Mouse (Mus musculus): ENCODE measurements around the gene Frat1. TPM values are rescaled to one million over a fixed set of nuclear protein-coding genes. Genes with fewer than 3 reads are reported as not detected.
"Not testable (repeated sequence)": the region's sequence is repeated elsewhere in the genome, so short reads cannot be mapped to it uniquely, and the experiment has no call there.

The Frat1 gene
- polyA plus RNA-seq, 1 experiment: 25.1 TPM

DNA sequence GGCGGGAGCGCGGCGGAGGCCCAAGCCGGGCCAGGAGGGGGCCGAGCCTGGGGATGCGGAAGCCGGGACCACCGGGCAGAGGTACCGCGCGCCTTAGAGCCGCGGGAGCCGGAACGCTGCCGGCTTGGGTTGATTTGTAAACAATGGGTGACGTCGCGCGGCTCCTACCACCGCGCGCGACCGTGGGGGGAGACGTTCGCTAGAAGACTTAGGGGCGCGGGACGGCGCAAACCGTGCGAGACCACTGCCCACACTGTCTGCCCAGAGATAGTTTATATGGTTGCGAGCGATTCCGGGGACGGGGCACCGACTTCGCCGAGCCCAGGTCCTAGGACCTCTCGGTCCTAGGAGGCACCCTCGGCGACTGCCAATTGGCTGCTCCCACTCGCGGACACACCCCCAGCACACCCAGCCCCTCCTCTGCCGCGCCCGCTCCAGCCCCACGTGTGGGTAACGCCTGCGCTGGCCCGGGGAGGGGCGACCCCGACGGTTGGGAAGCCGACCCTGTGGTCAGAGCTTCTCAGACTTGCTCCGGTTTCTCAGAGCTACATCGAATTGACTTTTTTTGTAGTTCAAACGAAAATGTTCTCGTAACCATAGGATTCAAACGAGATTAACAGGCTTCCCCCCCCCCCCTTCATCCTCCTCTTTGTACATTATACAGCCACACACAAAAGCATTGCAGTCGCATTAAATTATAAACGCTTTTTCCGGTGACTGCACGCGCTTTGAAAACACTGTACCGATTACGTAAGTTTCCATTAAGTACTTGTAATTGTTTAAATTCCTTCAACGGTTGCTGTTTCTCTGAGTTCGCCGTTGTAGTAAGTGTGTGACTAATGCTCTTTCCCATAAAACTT lies 18.5 kb downstream of the Frat1 start, which contains the start of gene Frat2:
TSS of gene Frat2 (minus strand) at position 141 of the 860 bp plus-strand sequence.
- Histone ChIP-seq H3K27me3 (replicated peaks) (no peaks in the 10 kb centered on the region), H3K36me3 (replicated peaks; ENCODE audit: low read length) (peaks cover 13% of the 10 kb centered on the region), H3K9me3 (peaks cover 6% of the 10 kb centered on the region), H3K4me1 (peaks cover 63% of the 10 kb centered on the region), H3K4me3 (replicated peaks) (peak within 1 kb of the TSS; percentile 93)
- TF ChIP-seq GATA1 (IDR thresholded peaks at IDR 0.05; ENCODE audit: borderline replicate concordance, low read length) (no peak), FLI1 (IDR thresholded peaks at IDR 0.05; ENCODE audit: low read length) (no peak)

DNA sequence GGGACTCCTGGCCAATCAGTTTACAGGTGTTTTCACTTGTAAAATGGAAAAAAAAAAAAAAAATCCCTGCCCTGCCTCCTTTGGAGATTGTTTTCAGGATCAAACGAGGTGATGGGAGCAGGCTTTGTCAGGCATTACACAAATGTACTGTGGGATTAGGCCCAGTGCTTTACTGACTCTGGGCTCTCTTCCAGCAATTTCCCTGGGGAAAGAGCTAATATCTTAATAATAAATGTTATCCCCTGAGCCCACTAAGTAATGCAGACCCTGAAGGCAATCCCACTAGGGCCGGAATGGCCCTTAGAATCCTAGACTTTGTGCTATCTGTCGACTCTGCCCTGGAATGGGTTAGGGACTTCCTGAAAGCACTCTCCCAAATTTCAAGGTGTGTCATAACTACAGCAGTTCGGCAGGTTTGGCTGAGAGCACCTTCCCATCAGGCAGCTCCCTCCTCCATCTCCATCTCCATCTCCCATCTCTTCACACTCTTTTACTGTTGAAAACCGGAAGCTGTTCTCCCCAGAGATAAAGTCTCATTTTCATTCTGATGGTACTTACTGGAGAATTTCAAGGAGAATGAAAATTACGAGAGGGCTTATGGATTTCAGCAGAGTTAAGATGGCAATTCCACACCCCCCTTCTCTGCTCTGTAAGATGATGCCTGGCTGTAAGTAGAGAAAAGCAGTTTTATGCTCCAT lies 20.4 kb downstream of the Frat1 start:
- Histone ChIP-seq H3K36me3 (replicated peaks; ENCODE audit: low read length) (peaks cover 7% of the 10 kb centered on the region), H3K4me1 (peaks cover 45% of the 10 kb centered on the region), H3K27me3 (replicated peaks) (no peaks in the 10 kb centered on the region), H3K4me3 (replicated peaks) (no peak overlapping the region), H3K9me3 (peaks cover 6% of the 10 kb centered on the region)
- no peak for TF ChIP-seq GATA1 (IDR thresholded peaks at IDR 0.05; ENCODE audit: borderline replicate concordance, low read length)
- TF ChIP-seq FLI1 (IDR thresholded peaks at IDR 0.05; ENCODE audit: low read length): no peak

DNA sequence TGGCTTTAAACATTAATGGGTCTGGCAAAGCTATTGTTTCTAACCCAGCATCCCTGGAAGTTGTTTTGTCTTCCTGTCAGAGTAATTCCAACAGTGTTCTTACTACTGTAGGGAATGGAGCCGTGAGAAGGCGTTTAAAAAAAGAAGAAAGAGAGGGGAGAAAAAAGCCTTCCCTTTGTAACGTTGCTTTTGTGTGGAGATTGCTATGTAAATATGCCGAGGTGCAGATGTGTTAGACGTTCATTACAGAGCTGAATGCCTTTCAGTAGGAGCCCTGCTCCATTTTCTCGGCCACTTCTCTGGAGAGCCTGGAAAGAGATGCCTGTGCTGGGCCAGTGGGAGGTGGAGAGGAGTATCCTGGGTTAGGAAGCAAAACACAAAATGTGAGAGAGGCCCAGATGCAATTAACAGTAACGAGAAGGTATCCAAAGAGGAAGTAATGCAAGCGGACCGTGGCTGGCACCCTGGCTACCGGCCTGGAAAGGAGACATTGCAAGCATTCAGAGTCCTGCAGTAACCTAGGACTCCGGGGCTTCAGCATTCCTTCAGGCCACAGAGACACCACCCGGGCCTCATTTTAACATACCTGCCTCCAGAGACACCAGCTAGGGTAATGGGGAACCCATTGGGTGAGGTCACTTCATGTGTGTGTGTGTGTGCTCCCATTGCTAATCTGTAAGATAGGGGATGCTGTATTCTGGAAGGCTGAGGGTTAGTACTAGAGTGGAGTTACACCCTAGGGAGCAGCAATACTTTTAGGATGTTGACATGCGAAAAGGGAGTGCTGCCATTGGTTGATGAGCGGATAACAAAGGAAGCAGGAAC lies 21.2 kb downstream of the Frat1 start:
- H3K9me3 ChIP-seq: peaks cover 6% of the 10 kb centered on the region
- H3K4me3 ChIP-seq (replicated peaks): no peak overlapping the region
- no peak for TF ChIP-seq FLI1 (IDR thresholded peaks at IDR 0.05; ENCODE audit: low read length)
- TF ChIP-seq GATA1 (IDR thresholded peaks at IDR 0.05; ENCODE audit: borderline replicate concordance, low read length): no peak
- no peaks in the 10 kb centered on the region for H3K27me3 ChIP-seq (replicated peaks)
- H3K36me3 ChIP-seq (replicated peaks; ENCODE audit: low read length): peaks cover 5% of the 10 kb centered on the region
- H3K4me1 ChIP-seq: peaks cover 39% of the 10 kb centered on the region

DNA sequence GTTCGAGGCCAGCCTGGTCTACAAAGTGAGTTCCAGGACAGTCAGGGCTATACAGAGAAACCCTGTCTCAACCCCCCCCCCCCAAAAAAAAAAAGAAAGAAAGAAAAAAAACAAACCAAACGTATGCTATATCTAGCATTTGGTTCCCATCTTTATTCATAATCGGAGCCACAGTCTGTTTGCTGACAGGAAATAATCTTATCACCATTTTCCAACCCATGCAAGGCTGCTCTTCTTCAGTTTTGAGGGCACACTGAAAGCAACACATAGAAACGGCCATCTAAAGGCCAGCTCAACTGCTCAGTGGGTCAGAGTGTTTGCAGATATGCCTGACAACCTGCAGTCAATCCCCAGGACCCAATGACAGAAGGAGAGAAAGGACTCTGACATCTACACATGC lies 22.7 kb downstream of the Frat1 start:
- H3K9me3 ChIP-seq: peaks cover 6% of the 10 kb centered on the region
- H3K36me3 ChIP-seq (replicated peaks; ENCODE audit: low read length): peaks cover 5% of the 10 kb centered on the region
- H3K4me3 ChIP-seq (replicated peaks): no peak overlapping the region
- TF ChIP-seq GATA1 (IDR thresholded peaks at IDR 0.05; ENCODE audit: borderline replicate concordance, low read length) (no peak), FLI1 (IDR thresholded peaks at IDR 0.05; ENCODE audit: low read length) (no peak)
- peaks cover 6% of the 10 kb centered on the region for H3K27me3 ChIP-seq (replicated peaks)
- peaks cover 31% of the 10 kb centered on the region for H3K4me1 ChIP-seq

DNA sequence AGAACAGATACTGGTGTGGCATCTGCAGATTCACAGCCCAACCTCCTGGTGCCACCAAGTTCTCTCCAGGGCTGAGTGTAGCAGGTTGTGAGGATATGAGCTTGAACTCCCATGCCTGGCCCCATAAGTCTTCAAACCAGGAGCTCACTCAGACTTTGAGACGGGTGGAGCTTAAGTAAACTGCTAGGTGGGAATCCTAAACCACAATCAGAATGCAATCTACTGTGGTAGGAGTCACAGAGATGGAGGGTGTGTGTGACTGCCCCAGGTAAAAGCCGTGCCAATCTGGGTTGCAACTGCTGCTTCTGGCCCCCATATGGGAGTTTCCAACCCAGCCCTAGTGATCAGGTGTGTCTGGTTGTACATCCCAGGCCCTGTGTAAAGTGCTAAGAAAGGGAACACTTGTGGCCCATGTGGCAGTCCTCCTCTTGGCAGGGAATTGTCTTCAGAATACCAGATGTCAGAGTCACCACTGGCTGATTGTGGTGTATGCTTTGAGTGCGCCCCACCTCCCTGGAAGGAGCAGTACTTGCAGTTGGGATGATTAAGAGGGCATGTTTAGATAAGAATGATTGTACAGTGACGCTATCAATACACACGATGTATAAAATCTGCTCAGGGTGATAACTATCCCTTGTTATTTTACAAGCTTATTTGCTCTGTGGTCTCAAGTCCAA lies 27.5 kb downstream of the Frat1 start:
- Histone ChIP-seq H3K4me1 (peaks cover 16% of the 10 kb centered on the region), H3K27me3 (replicated peaks) (peaks cover 8% of the 10 kb centered on the region), H3K9me3 (peaks cover 6% of the 10 kb centered on the region), H3K36me3 (replicated peaks; ENCODE audit: low read length) (peaks cover 38% of the 10 kb centered on the region), H3K4me3 (replicated peaks) (no peak overlapping the region)
- TF ChIP-seq GATA1 (IDR thresholded peaks at IDR 0.05; ENCODE audit: borderline replicate concordance, low read length): no peak
- TF ChIP-seq FLI1 (IDR thresholded peaks at IDR 0.05; ENCODE audit: low read length): no peak

DNA sequence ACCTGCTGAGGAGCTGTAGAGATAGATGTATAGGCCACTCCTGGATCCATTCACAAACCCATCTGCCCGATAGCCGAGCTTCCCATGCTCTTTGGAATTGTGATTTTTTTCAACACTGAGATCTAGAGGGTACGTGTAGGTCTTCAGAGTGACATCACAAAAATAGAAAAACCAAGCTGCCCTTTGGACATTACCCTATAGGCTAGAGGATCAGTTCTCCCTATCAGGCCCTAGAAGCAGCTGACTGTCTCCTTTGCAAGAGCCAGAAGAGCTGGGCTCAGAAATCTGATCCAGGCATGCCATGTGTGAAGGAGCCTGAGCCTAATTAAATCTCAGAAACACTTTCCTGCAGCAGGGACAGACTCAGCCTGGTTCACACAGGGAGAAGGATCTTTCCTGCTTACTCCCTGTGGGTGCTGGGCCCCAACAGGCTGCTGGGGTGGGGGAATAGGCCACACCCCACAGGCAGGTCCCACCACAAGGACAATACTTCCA lies 28.1 kb downstream of the Frat1 start:
- H3K36me3 ChIP-seq (replicated peaks; ENCODE audit: low read length): peaks cover 40% of the 10 kb centered on the region
- TF ChIP-seq FLI1 (IDR thresholded peaks at IDR 0.05; ENCODE audit: low read length) (no peak), GATA1 (IDR thresholded peaks at IDR 0.05; ENCODE audit: borderline replicate concordance, low read length) (no peak)
- no peak overlapping the region for H3K4me3 ChIP-seq (replicated peaks)
- peaks cover under 1% of the 10 kb centered on the region for H3K9me3 ChIP-seq
- H3K4me1 ChIP-seq: peaks cover 16% of the 10 kb centered on the region
- H3K27me3 ChIP-seq (replicated peaks): peaks cover 8% of the 10 kb centered on the region

DNA sequence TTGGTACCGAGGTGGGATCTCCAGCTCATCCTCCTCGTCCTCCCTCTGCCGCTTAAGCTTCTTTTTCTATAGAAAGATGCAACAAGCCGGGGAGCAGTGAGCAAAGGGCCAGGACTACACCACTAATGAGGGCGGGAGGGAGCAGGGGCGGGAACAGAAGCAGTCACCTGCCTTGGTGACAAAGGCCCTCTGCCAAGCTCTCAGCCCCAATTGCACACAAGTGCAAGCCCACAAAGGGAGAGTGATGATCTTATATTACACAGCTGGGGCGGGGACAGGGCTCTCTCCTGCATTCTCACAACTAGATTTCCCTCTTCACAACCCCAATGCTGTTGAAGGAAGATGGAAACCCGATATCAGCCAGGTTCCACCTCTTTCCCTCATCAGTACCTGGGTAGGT lies 36.9 kb downstream of the Frat1 start:
- Histone ChIP-seq H3K9me3 (no peaks in the 10 kb centered on the region), H3K4me3 (replicated peaks) (no peak overlapping the region), H3K4me1 (peaks cover 11% of the 10 kb centered on the region; the same call in 1 of the 2 replicates), H3K27me3 (replicated peaks) (no peaks in the 10 kb centered on the region), H3K36me3 (replicated peaks; ENCODE audit: low read length) (peaks cover 94% of the 10 kb centered on the region)
- TF ChIP-seq FLI1 (IDR thresholded peaks at IDR 0.05; ENCODE audit: low read length) (no peak), GATA1 (IDR thresholded peaks at IDR 0.05; ENCODE audit: borderline replicate concordance, low read length) (no peak)

DNA sequence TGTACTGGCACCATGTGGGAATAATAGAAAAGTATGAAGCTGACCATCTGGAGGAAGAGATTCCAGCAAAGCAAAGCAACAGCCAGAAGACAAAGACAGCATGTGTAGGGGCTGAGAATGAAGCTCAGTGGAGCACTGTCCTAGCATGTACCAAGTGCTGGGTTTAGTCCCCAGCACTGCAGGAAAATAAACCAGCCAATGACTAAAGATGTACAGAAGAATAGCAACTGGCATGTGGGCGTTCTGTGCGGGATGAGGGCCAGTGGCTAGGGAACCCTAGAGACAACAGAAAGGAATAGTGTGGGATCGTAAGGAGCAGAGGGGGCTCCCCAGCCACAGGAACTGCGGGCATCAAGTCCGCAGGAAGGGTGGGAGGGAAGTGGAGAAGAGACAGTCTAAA lies 39.5 kb downstream of the Frat1 start:
- Histone ChIP-seq H3K9me3 (no peaks in the 10 kb centered on the region), H3K4me1 (peaks cover 16% of the 10 kb centered on the region), H3K36me3 (replicated peaks; ENCODE audit: low read length) (peaks cover 93% of the 10 kb centered on the region), H3K4me3 (replicated peaks) (no peak overlapping the region), H3K27me3 (replicated peaks) (no peaks in the 10 kb centered on the region)
- no peak for TF ChIP-seq FLI1 (IDR thresholded peaks at IDR 0.05; ENCODE audit: low read length)
- no peak for TF ChIP-seq GATA1 (IDR thresholded peaks at IDR 0.05; ENCODE audit: borderline replicate concordance, low read length)

DNA sequence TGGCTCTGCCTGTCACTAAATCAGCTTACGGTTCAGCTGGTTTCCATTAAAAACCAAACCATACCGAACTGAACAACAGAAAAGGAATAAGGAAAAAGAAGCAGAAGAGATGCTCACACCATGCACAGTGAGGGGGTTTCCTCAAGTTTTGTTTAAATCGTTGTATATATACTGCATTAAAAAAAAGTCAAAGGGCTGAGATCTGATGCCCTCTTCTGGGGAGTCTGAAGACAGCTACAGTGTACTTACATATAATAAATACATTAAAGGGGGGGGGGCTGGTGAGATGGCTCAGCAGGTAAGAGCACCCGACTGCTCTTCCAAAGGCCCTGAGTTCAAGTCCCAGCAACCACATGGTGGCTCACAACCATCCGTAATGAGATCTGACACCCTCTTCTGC lies 40.2 kb downstream of the Frat1 start:
- H3K9me3 ChIP-seq; H3K27me3 ChIP-seq (replicated peaks); H3K4me3 ChIP-seq (replicated peaks): not testable (repeated sequence)
- peaks cover 93% of the 10 kb centered on the region for H3K36me3 ChIP-seq (replicated peaks; ENCODE audit: low read length)
- peaks cover 20% of the 10 kb centered on the region for H3K4me1 ChIP-seq
